Mouse (Mus musculus) gastrocnemius, postnatal 14 days (tissue): ENCODE results near the gene Rab13. TPM values are rescaled to one million over a fixed set of nuclear protein-coding genes. Genes with fewer than 3 reads are reported as not detected.

Source experiments
- DNase-seq: peaks from one replicate; pipeline ENCODE4 v3.0.0; 2021; ENCODE audit warnings: mixed read lengths
- intact Hi-C: fragments of 180-260 bp; cut with DNase I; formaldehyde crosslinking; loops from one replicate; pipeline ENCODE4 v1.15.1; 2025; ENCODE audit warnings: low total_unique reads
- total RNA-seq, 2 experiments: library from RNA; stranded (reverse); gene quantifications; 2 replicates each; pipeline ENCODE4 v1.2.3; 2021

The Rab13 gene
- total RNA-seq, 2 experiments from 2014 or later: 10.8 to 11.8 TPM

DNA sequence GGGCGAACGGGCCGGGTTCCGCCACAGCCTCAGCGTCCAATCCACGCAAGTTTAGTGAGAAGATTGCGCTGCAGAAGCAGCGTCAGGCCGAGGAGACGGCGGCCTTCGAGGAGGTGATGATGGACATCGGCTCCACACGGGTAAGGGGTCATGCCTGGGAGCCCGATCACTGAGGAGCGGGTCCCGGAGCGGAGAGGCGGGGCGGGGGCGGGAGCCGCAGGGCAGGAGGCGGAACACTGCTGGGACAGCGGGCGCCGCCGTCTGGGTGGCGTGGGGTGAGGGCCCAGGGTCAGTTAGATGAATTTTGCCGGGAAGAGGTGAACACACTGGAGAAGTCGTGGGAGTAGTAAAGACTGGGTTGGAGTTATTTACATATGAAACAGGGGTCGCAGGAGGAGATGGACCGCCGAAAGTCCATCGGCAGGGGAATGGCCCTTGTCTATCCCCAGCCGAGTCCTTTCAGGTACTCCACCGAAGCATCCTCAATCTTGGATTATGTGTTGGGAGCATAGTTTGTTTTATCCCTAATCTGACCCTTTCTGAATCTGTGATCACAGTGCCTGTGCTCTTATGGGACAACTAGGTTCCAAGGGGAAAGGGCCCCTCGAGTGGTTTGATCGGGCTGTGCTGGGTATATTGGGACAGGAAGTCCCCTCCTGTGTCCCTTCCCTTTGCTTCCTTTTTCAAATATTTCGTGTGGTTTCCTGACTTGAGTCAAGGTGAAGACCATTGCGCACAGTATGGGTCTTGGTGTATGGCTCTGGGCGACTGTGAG lies 41.1 kb downstream of the Rab13 start:
- intact Hi-C loops: no loop called here
- peak; percentile 49 for DNase-seq

DNA sequence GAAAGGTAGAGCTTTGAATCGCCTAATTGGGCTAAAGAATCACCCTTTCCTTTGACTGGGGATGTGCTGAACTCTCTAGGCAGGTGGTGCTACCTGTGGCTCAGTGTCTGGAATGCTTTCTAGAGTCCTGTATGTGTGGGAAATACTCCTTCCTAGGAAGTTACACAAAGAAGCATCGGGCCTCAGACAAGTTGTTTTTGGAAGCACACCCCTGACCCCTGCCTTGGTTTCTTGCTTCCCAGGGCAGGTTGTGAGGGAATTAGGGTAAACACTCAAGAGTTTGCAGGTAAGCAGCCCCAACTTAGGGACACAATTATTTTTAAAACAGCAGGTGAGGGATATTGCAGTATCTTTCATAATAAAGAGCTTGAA lies 41.7 kb downstream of the Rab13 start:
- no peak for DNase-seq
- intact Hi-C loops: no loop called here

DNA sequence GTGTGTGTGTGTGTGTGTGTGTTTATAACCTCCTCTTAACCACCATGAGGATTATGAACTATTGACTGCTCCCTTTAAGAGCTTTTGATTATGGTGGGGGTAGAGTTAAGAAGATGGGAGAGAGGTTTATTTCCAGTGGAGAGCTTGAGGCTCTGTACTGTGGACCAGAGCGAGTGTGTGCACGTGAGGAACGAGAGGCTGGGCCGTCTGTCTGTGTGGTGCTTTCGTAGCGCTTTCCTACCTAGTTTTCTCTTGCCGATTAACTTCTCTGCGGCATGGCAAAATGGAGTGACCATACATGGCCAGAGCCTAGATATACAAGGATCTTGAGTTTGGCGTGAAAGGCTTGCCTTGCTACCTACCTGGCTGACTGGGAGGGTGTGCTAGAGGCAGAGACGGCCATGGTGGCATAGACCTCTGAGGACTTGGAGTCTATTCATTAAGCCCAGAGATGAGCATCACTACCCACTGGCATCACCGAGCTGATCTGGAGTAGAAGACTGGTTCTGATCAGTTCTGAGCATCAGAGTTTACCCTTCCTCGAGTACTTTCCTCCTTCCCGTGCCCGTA lies 42.4 kb downstream of the Rab13 start:
- intact Hi-C loops: no loop called here
- no peak for DNase-seq

GRCm38 (mm10) chr3:90256731-90257530 lies 43.4 kb downstream of the Rab13 start:
- intact Hi-C loops: no loop called here
- DNase-seq: no peak

GRCm38 (mm10) chr3:90258521-90258920 lies 45.0 kb downstream of the Rab13 start:
- intact Hi-C loops: no loop called here
- DNase-seq: no peak

DNA sequence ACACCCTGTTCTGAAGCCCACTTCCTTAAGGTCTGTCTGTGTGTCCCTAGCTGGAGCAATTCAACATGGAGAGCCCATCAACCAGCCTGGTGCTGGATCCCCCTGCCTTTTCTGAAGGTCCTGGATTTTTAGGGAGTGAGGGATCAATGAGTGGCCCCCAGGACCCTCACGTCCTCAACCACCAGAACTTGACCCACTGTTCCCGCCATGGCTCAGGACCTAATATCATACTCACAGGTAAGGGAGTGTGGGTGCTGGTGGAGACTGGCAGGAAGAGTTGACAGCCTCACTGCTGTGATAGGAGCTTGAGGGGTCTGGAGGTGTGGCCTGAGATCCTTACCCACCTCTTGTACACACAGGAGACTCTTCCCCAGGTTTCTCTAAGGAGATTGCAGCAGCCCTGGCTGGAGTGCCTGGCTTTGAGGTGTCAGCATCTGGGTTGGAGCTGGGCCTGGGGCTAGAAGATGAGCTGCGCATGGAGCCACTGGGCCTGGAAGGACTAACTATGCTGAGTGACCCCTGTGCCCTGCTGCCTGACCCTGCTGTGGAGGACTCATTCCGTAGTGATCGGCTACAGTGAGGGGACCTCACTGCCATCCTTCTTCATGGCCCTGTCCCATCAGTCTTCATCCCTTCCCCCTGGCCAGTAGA lies 49.8 kb downstream of the Rab13 start:
- no peak for DNase-seq
- intact Hi-C loops: loop anchor here (10.0 kb wide), 1 partner anchor 112 kb away; no protein-coding TSS in a partner anchor

DNA sequence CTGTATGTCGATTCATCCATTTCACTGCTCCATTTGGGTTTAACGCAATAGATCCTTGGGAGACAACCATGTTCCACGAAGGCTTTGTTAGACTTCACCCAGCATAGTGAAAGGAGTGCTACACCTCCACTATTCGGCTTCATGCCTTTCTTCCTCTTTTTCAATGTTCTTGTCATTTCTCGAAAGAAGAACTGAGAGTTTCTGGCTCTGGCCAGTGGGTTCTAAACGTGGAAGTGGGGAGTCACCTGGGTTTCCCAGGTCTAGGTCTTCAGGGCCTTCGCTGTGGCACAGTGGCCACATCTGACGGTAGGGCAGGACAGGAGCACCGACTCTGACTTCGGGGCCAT lies 51.2 kb downstream of the Rab13 start:
- intact Hi-C loops: loop anchor here (10.0 kb wide), 1 partner anchor 110 kb away; no protein-coding TSS in a partner anchor
- no peak for DNase-seq

- intact Hi-C loops: loop anchor here (10.0 kb wide), 1 partner anchor 110 kb away; no protein-coding TSS in a partner anchor
- DNase-seq: peak; percentile 95
These were observed 51.8 kb downstream of the Rab13 start, which contains the start of gene Dennd4b for GRCm38 (mm10) chr3:90265034-90265931. Dennd4b (plus strand) TSS chr3:90265185.

DNA sequence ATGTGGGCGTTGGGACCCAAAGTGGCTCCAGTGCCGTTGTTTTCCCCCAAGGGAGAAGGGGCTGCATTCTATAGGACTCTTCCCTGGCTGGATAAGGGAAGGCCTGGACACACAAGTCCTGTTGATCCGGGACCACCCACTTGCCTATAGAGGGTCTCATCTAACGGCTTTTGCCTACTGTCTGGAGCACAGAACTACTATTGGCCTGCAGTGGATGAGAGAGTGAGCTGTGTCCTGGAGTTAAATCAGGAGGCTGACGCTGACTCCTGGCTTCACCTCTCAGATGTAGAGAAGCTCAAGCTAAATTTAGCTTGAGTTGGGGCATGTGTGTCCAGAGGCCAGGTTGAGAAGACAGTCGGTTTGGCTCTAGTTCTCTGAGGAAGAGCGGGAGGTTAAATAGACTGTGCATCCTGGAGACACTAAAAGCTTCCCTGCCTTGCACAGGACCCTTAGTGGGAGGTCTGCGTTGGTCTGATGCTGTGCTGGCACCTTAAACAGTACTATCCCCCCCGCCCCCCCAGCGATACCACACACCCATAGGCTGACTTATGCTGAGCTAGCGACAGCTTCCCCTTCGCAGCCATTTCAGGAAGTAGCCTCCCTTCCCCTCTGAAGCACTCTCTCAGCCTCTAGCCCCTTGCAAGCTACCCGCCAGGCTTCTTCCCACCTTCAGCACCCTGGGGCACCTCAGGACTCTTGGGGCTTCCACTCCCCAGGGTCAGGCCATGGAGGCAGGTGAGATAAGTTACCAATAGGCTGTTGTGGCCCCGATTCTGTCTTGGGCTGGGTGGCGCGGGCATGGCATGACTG lies 52.6 kb downstream of the Rab13 start:
- intact Hi-C loops: loop anchor here (10.0 kb wide), 1 partner anchor 109 kb away; no protein-coding TSS in a partner anchor
- DNase-seq: peak; percentile 57

DNA sequence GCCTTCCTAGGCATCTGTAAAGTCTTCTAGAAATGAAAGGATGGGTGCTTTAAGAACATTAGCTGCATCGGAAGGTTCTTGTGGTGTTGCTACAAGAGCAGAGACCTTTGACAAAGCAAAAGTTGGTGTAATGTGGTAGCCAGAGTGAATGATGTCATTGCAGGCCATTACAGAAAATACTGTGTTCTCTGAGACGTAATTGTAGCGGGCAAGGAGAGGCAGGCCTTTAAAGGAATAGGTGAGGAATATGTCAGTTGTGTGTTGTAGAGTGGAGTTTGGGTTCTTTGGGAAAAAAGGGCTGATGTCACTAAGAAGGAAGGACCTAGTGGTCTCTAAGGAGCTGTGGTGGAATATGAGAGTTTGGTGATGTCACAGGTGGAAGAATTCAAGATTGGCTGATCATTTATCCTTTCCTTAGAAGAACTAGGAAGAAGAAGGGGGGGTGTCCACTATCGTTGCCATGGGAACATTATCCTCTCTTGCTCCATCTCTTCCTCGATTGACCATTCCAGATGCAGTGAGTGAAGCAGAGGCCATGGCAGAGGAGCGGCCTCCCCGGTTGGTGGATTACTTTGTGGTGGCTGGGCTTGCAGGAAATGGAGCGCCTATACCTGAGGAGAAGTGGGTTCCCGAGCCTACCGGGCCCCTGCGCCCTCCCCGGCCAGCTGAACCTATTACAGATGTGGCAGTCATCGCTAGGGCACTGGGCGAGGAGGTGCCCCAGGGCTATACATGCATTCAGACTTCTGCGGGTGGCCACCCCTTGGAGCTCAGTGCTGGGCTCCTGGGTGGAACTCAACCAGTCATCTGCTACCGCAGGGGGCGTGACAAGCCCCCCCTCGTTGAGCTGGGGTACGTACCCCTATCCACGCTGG lies 53.6 kb downstream of the Rab13 start:
- intact Hi-C loops: loop anchor here (10.0 kb wide), 1 partner anchor 108 kb away; no protein-coding TSS in a partner anchor

DNA sequence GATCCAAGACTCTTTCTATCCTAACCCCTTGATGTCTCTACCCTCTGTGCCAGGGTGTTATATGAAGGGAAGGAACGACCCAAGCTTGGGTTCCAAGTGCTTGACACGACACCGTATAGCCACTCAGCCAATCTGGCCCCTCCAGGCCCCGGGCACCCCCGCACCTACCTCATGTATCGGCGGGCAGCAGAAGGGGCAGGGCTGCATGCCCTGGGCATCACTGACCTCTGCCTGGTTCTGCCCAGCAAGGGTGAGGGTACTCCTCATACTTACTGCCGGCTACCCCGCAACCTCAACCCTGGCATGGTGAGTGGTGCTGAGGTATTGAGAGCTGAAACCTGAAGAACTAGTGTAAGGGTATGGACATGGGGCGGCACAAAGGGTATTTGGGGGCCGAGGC lies 54.7 kb downstream of the Rab13 start:
- intact Hi-C loops: loop anchor here (10.0 kb wide), 1 partner anchor 107 kb away; no protein-coding TSS in a partner anchor
- no peak for DNase-seq

More for the DNA sequence above, 53.6 kb downstream of the Rab13 start:
- DNase-seq: no peak

- intact Hi-C loops: loop anchor here (10.0 kb wide), 1 partner anchor 106 kb away; no protein-coding TSS in a partner anchor
- no peak for DNase-seq
These were observed 55.5 kb downstream of the Rab13 start for GRCm38 (mm10) chr3:90268971-90269370.

DNA sequence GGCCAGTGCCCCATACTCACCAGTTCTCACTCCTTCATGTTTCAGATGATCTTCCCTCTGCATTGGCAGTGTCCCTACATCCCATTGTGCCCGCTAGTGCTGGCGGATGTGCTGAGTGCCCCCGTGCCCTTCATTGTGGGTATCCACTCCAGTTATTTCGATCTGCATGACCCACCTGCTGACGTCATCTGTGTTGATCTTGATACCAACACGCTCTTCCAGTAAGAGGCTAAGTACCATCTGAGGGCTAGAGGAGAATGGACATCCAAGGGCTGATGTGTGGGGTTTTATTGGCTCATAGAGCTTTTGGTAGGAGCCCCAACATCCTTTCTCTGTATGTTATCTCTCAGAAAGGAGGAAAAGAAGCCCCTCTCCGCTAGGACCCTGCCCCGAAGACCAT lies 57.3 kb downstream of the Rab13 start:
- intact Hi-C loops: loop anchor here (10.0 kb wide), 1 partner anchor 194 kb away; the partner anchor contains the start of gene Npr1

DNA sequence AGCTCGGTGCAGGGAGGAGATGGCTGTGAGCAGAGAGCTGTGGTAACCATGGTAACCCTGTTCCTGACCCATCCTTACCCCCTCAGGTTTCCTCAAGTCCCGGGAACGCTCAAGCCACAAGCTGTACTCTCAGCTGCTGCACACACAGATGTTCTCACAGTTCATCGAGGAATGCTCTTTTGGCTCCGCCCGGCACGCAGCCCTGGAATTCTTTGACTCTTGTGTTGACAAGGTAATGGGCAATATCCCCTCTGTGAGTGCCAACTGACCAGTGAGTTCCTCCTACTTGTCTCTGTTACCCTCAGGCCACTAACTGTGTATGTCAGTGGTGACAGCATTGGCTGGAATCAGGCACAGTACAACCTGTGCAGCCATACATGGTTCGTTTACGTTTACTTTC lies 58.7 kb downstream of the Rab13 start:
- intact Hi-C loops: loop anchor here (10.0 kb wide), 1 partner anchor 193 kb away; the partner anchor contains the start of gene Npr1
- no peak for DNase-seq

More for the DNA sequence above, 57.3 kb downstream of the Rab13 start:
- DNase-seq: no peak

- intact Hi-C loops: loop anchor here (10.0 kb wide), 1 partner anchor 191 kb away; the partner anchor contains the start of gene Npr1
- DNase-seq: no peak
These were observed 60.4 kb downstream of the Rab13 start for GRCm38 (mm10) chr3:90273855-90274254.

DNA sequence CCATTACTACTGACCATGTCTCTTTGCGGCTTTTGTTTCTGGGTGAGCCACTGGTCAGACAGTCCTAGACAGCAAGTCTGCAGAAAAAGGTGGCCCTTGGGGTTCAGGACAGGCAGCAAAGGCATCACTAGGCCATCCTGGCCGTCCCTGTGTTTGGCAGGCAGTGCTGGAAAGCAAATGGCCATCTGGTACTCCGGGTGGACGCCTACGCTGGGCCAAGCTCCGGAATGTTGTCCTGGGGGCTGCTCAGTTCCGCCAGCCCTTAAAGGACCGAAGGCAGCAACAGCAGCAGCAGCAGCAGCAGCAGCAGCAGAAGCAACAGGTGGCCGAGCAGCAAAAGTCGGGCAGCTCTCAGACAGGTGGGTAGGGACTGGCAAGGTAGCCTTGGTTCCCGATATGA lies 61.8 kb downstream of the Rab13 start:
- DNase-seq: no peak
- intact Hi-C loops: loop anchor here (10.0 kb wide), 1 partner anchor 190 kb away; the partner anchor contains the start of gene Npr1
